Mouse (Mus musculus) CH12.LX (cell line): ENCODE data around the gene Csf1. TPM values are rescaled to one million over a fixed set of nuclear protein-coding genes. Genes with fewer than 3 reads are reported as not detected.

Experiments used
- DNase-seq: peaks from one replicate; pipeline ENCODE4 v3.0.0-alpha.2; 2013; ENCODE audit errors: extremely low read depth
- H3K27ac ChIP-seq: 2 replicates; pipeline ENCODE4 v1.5.1; 2012; ENCODE audit warnings: low read depth, mild to moderate bottlenecking, control low read depth, moderate library complexity; ENCODE audit not compliant: insufficient read depth
- H3K27me3 ChIP-seq: replicated peaks from 2 replicates; pipeline ENCODE3; 2012; ENCODE audit warnings: inconsistent platforms
- H3K36me3 ChIP-seq, 2 experiments: replicated peaks in 1 of 2; 2 replicates each; pipeline versions ENCODE3 to v1.6.1; 2012; ENCODE audit warnings: inconsistent platforms in 1 of 2, low read length in 1 of 2, mild to moderate bottlenecking in 1 of 2, mixed read lengths in 1 of 2, moderate library complexity in 1 of 2; ENCODE audit not compliant: control insufficient read depth in 1 of 2, insufficient read depth in 1 of 2
- H3K4me1 ChIP-seq, 2 experiments: 2 replicates each; pipeline ENCODE4 v1.6.1; 2012; ENCODE audit warnings: inconsistent platforms in 1 of 2, moderate library complexity in 1 of 2; ENCODE audit not compliant: insufficient read depth in 2 of 2, control insufficient read depth in 1 of 2
- H3K4me2 ChIP-seq: 2 replicates; pipeline ENCODE4 v1.6.1; 2012; ENCODE audit warnings: low read depth, mild to moderate bottlenecking, control low read depth; ENCODE audit not compliant: poor library complexity, insufficient read depth, severe bottlenecking
- H3K4me3 ChIP-seq, 3 experiments: fragments of 150-350 bp in 1 of 3; sonication (generic) in 1 of 3; replicated peaks in 1 of 3; 2 replicates each; pipeline versions ENCODE3 to v1.5.1; 2011 to 2012; ENCODE audit warnings: low read depth in 2 of 3, low read length in 2 of 3, mild to moderate bottlenecking in 2 of 3, moderate library complexity in 2 of 3, control low read depth in 1 of 3, improper control_type of control experiment in 1 of 3, inconsistent platforms in 1 of 3, mixed read lengths in 1 of 3; ENCODE audit not compliant: poor library complexity in 1 of 3
- H3K79me2 ChIP-seq: replicated peaks from 2 replicates; pipeline ENCODE4 v1.6.1; 2012; ENCODE audit warnings: mild to moderate bottlenecking, moderate library complexity; ENCODE audit not compliant: control insufficient read depth, poor library complexity, insufficient read depth, severe bottlenecking; ENCODE audit errors: extremely low read depth
- H3K9ac ChIP-seq: 2 replicates; pipeline ENCODE4 v1.6.1; 2012; ENCODE audit warnings: low read depth, mild to moderate bottlenecking, control low read depth, moderate library complexity; ENCODE audit not compliant: insufficient read depth
- H3K9me3 ChIP-seq: replicated peaks from 2 replicates; pipeline ENCODE3; 2012; ENCODE audit warnings: low read length, inconsistent platforms, mixed read lengths
- BHLHE40 ChIP-seq: IDR thresholded peaks from 2 replicates; pipeline ENCODE4 v1.6.1; 2011; ENCODE audit warnings: mild to moderate bottlenecking, low read depth, low read length, improper control_type of control experiment
- CHD1 ChIP-seq: IDR thresholded peaks from 2 replicates; pipeline ENCODE4 v1.6.1; 2012; ENCODE audit warnings: low read depth, low read length, improper control_type of control experiment, inconsistent platforms
- CHD2 ChIP-seq: IDR thresholded peaks from 2 replicates; pipeline ENCODE4 v1.6.1; 2011; ENCODE audit warnings: low read length, improper control_type of control experiment
- E2F4 ChIP-seq: IDR thresholded peaks from 2 replicates; pipeline ENCODE4 v1.6.1; 2011; ENCODE audit warnings: low read depth, low read length, improper control_type of control experiment; ENCODE audit not compliant: insufficient replicate concordance
- ELF1 ChIP-seq: IDR thresholded peaks from 2 replicates; pipeline ENCODE4 v1.6.1; 2014; ENCODE audit warnings: low read depth, mild to moderate bottlenecking, inconsistent platforms, low read length, improper control_type of control experiment
- EP300 ChIP-seq: IDR thresholded peaks from 2 replicates; pipeline ENCODE4 v1.6.1; 2011; ENCODE audit warnings: low read length, improper control_type of control experiment
- ETS1 ChIP-seq: conservative IDR thresholded peaks from 2 replicates; pipeline ENCODE4 v1.6.1; 2012; ENCODE audit warnings: low read depth, mild to moderate bottlenecking, inconsistent platforms, low read length, improper control_type of control experiment, moderate library complexity
- GABPA ChIP-seq: IDR thresholded peaks from 2 replicates; pipeline ENCODE4 v1.6.1; 2012; ENCODE audit warnings: low read depth, low read length, improper control_type of control experiment, inconsistent platforms; ENCODE audit not compliant: insufficient replicate concordance
- HCFC1 ChIP-seq: IDR thresholded peaks from 2 replicates; pipeline ENCODE4 v1.6.1; 2012; ENCODE audit warnings: low read depth, mild to moderate bottlenecking, inconsistent platforms, low read length, improper control_type of control experiment
- IRF4 ChIP-seq: IDR thresholded peaks from 2 replicates; pipeline ENCODE4 v1.6.1; 2014; ENCODE audit warnings: low read depth, mild to moderate bottlenecking, inconsistent platforms, low read length, improper control_type of control experiment
- JUN ChIP-seq: IDR thresholded peaks from 2 replicates; pipeline ENCODE4 v1.6.1; 2011; ENCODE audit warnings: low read depth, mild to moderate bottlenecking, low read length, improper control_type of control experiment, moderate library complexity; ENCODE audit not compliant: insufficient read depth
- JUND ChIP-seq: conservative IDR thresholded peaks from 2 replicates; pipeline ENCODE4 v1.6.1; 2011; ENCODE audit warnings: low read depth, low read length, improper control_type of control experiment
- KAT2A ChIP-seq: IDR thresholded peaks from 2 replicates; pipeline ENCODE4 v1.6.1; 2012; ENCODE audit warnings: low read length, improper control_type of control experiment, inconsistent platforms; ENCODE audit not compliant: insufficient replicate concordance
- MAFK ChIP-seq: IDR thresholded peaks from 2 replicates; pipeline ENCODE4 v1.6.1; 2011; ENCODE audit warnings: low read length, improper control_type of control experiment; ENCODE audit not compliant: insufficient replicate concordance
- MAX ChIP-seq: IDR thresholded peaks from 2 replicates; pipeline ENCODE4 v1.6.1; 2011; ENCODE audit warnings: low read length, improper control_type of control experiment
- MAZ ChIP-seq: IDR thresholded peaks from 2 replicates; pipeline ENCODE4 v1.6.1; 2012; ENCODE audit warnings: low read depth, mild to moderate bottlenecking, inconsistent platforms, low read length, improper control_type of control experiment, moderate library complexity
- MEF2A ChIP-seq: IDR thresholded peaks from 2 replicates; pipeline ENCODE4 v1.6.1; 2014; ENCODE audit warnings: low read depth, mild to moderate bottlenecking, inconsistent platforms, low read length, improper control_type of control experiment, borderline replicate concordance
- NRF1 ChIP-seq: IDR thresholded peaks from 2 replicates; pipeline ENCODE4 v1.6.1; 2014; ENCODE audit warnings: low read depth, mild to moderate bottlenecking, inconsistent platforms, low read length, improper control_type of control experiment, moderate library complexity
- PAX5 ChIP-seq: IDR thresholded peaks from 2 replicates; pipeline ENCODE4 v1.6.1; 2012; ENCODE audit warnings: low read length, inconsistent platforms, mixed read lengths
- POLR2A ChIP-seq: IDR thresholded peaks from 2 replicates; pipeline ENCODE4 v1.6.1; 2011; ENCODE audit warnings: low read depth, mild to moderate bottlenecking, improper control_type of control experiment, low read length
- POLR2AphosphoS2 ChIP-seq: IDR thresholded peaks from 2 replicates; pipeline ENCODE4 v1.6.1; 2011; ENCODE audit warnings: low read depth, low read length, improper control_type of control experiment
- RAD21 ChIP-seq: IDR thresholded peaks from 2 replicates; pipeline ENCODE4 v1.6.1; 2011; ENCODE audit warnings: low read depth, mild to moderate bottlenecking, low read length, improper control_type of control experiment, moderate library complexity
- SMC3 ChIP-seq: IDR thresholded peaks from 2 replicates; pipeline ENCODE4 v1.6.1; 2011; ENCODE audit warnings: low read depth, low read length, improper control_type of control experiment
- TBP ChIP-seq: conservative IDR thresholded peaks from 2 replicates; pipeline ENCODE4 v1.6.1; 2011; ENCODE audit warnings: low read depth, low read length, improper control_type of control experiment
- TCF12 ChIP-seq: IDR thresholded peaks from 2 replicates; pipeline ENCODE4 v1.6.1; 2014; ENCODE audit warnings: low read depth, mild to moderate bottlenecking, inconsistent platforms, low read length, improper control_type of control experiment
- UBTF ChIP-seq: IDR thresholded peaks from 2 replicates; pipeline ENCODE4 v1.6.1; 2012; ENCODE audit warnings: low read depth, mild to moderate bottlenecking, inconsistent platforms, low read length, improper control_type of control experiment, moderate library complexity
- USF1 ChIP-seq: IDR thresholded peaks from 2 replicates; pipeline ENCODE4 v1.6.1; 2014; ENCODE audit warnings: low read depth, mild to moderate bottlenecking, inconsistent platforms, low read length, improper control_type of control experiment
- USF2 ChIP-seq: conservative IDR thresholded peaks from 2 replicates; pipeline ENCODE4 v1.6.1; 2011; ENCODE audit warnings: low read depth, low read length, improper control_type of control experiment
- ZC3H11A ChIP-seq: IDR thresholded peaks from 2 replicates; pipeline ENCODE4 v1.6.1; 2012; ENCODE audit warnings: low read depth, mild to moderate bottlenecking, inconsistent platforms, low read length, improper control_type of control experiment
- ZKSCAN1 ChIP-seq: IDR thresholded peaks from 2 replicates; pipeline ENCODE4 v1.6.1; 2012; ENCODE audit warnings: low read depth, inconsistent platforms, low read length, improper control_type of control experiment, borderline replicate concordance
- ZNF384 ChIP-seq: IDR thresholded peaks from 2 replicates; pipeline ENCODE4 v1.6.1; 2012; ENCODE audit warnings: low read depth, low read length, improper control_type of control experiment, inconsistent platforms
- dilution Hi-C: fragments of 300-500 bp; cut with MboI; formaldehyde crosslinking; loops from 2 replicates; pipeline ENCODE4 v1.14.3; 2020; ENCODE audit warnings: low sequenced_read_pairs; ENCODE audit not compliant: extremely low pct_unique_long_range_greater_than_20kb, extremely low pct_ligation_motif_present
- in situ Hi-C: fragments of 300-500 bp; cut with MboI; formaldehyde crosslinking; loops from 3 replicates; pipeline ENCODE4 v1.14.3; 2019; ENCODE audit warnings: low sequenced_read_pairs, low pct_ligation_motif_present, low pct_unique_long_range_greater_than_20kb, mixed read lengths
- polyA plus RNA-seq: library from polyadenylated mRNA; unstranded; fragments of >175 nt; gene quantifications from 2 replicates; pipeline ENCODE4 v1.2.1, GENCODE M21; 2012; ENCODE audit warnings: low read depth; ENCODE audit not compliant: insufficient read length
- total RNA-seq, 2 experiments: library from RNA; depleted of rRNA; stranded (reverse); fragments of 300-350 nt in 1 of 2; fragments of >200 nt in 1 of 2; gene quantifications; 2 replicates each; pipeline ENCODE4 v1.2.3; 2012 to 2014

Csf1 gene
- total and polyA plus RNA-seq, 3 experiments: 2.5 to 17.4 (median 2.9) TPM

- no peaks in the 10 kb centered on the region for H3K9me3 ChIP-seq
- peaks cover 6 to 20% of the 10 kb centered on the region in 2 experiments; a peak in 3 of 4 replicates for H3K4me1 ChIP-seq
- H3K9ac ChIP-seq: no peak overlapping the region
- H3K4me2 ChIP-seq: no peak overlapping the region
- no peak for DNase-seq
- H3K27ac ChIP-seq: no peak overlapping the region
- dilution Hi-C loops: no loop called here
- TF ChIP-seq CHD1: no peak
- no peak for TF ChIP-seq GABPA
- TF ChIP-seq MEF2A: no peak
- TF ChIP-seq SMC3: no peak
- TF ChIP-seq POLR2A: no peak
- TF ChIP-seq MAZ: no peak
- no peak for TF ChIP-seq USF2
- no peak for TF ChIP-seq ZC3H11A
- TF ChIP-seq MAFK: no peak
- TF ChIP-seq TCF12: no peak
- no peak for TF ChIP-seq IRF4
- no peak for TF ChIP-seq E2F4
- TF ChIP-seq KAT2A: no peak
- no peak for TF ChIP-seq ZKSCAN1
- TF ChIP-seq ZNF384: no peak
- TF ChIP-seq EP300: no peak
- TF ChIP-seq ETS1: no peak
- no peak for TF ChIP-seq USF1
- no peak for TF ChIP-seq MAX
- H3K27me3 ChIP-seq: no peaks in the 10 kb centered on the region
- in situ Hi-C loops: no loop called here
- no peaks in the 10 kb centered on the region for H3K79me2 ChIP-seq
- peaks cover 0 to 35% of the 10 kb centered on the region in 2 experiments for H3K36me3 ChIP-seq
- H3K4me3 ChIP-seq: no peak overlapping the region
These were observed 20.3 kb downstream of the Csf1 start for GRCm38 (mm10) chr3:107739966-107740365.

GRCm38 (mm10) chr3:107739456-107739855, 20.8 kb downstream of the Csf1 start:
- dilution Hi-C loops: no loop called here

More at GRCm38 (mm10) chr3:107739456-107739855, 20.8 kb downstream of the Csf1 start:
- no peak overlapping the region for H3K4me2 ChIP-seq
- H3K27ac ChIP-seq: no peak overlapping the region
- H3K36me3 ChIP-seq: peaks cover 0 to 32% of the 10 kb centered on the region in 2 experiments
- H3K79me2 ChIP-seq: no peaks in the 10 kb centered on the region
- no peak for TF ChIP-seq KAT2A
- no peak for TF ChIP-seq ETS1
- no peak for TF ChIP-seq NRF1
- TF ChIP-seq HCFC1: no peak
- no peak for TF ChIP-seq JUN
- TF ChIP-seq ELF1: no peak
- no peak for TF ChIP-seq JUND
- TF ChIP-seq ZC3H11A: no peak
- TF ChIP-seq CHD1: no peak
- TF ChIP-seq BHLHE40: no peak
- TF ChIP-seq CHD2: no peak
- no peak for TF ChIP-seq UBTF
- TF ChIP-seq RAD21: no peak
- TF ChIP-seq SMC3: no peak
- TF ChIP-seq USF2: no peak
- no peak for TF ChIP-seq TBP
- TF ChIP-seq PAX5: no peak
- TF ChIP-seq POLR2AphosphoS2: no peak
- no peak overlapping the region for H3K4me3 ChIP-seq
- no peak for DNase-seq
- no peaks in the 10 kb centered on the region for H3K9me3 ChIP-seq
- no peak overlapping the region for H3K9ac ChIP-seq
- in situ Hi-C loops: no loop called here
- peaks cover 6 to 20% of the 10 kb centered on the region in 2 experiments; a peak in 3 of 4 replicates for H3K4me1 ChIP-seq
- H3K27me3 ChIP-seq: no peaks in the 10 kb centered on the region
